Mouse (Mus musculus) heart, adult 9 months (tissue): ENCODE results near the gene Atp6ap1l.

Experiments
- DNase-seq, 2 experiments: peaks; one replicate each; pipeline ENCODE4 v3.0.0; 2022; ENCODE audit warnings: low spot score in 2 of 2

Gene Atp6ap1l

GRCm38 (mm10) chr13:90886568-90886983, 18.6 kb downstream of the Atp6ap1l start:
- DNase-seq = peak; percentile 15 to 49

DNA sequence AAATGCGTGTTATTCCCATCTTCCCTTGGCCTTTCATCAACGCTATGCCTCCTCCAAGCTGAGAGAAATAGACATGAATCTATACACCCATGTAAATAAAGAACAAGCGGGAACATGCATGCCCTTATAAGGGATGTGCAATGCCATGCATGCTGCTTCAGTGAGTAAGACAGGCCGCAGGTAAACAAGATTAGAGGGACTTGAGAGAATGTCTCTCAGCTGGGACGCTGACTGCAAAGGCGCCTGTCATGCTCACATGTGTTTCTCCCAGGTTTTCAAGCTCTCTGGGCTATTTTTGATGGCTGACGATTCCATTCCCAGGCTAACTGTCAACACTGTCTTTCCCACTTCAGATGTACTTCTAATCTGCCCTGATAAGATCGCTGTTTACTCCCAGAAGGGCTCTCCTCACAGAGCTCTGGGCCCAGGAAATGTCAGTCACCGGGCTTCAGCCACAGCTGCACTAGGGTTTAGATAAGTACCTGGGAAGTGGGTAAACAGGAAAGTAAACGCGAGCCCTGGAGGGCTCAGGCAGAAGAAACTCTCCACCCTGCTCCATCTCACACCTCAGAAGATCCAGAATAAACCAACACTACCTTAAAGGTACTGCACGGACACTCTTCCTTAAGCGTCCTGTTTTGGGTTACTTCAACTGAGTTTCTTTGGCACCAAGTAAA, 19.2 kb downstream of the Atp6ap1l start:
- DNase-seq = peak; percentile 45 to 71

DNA sequence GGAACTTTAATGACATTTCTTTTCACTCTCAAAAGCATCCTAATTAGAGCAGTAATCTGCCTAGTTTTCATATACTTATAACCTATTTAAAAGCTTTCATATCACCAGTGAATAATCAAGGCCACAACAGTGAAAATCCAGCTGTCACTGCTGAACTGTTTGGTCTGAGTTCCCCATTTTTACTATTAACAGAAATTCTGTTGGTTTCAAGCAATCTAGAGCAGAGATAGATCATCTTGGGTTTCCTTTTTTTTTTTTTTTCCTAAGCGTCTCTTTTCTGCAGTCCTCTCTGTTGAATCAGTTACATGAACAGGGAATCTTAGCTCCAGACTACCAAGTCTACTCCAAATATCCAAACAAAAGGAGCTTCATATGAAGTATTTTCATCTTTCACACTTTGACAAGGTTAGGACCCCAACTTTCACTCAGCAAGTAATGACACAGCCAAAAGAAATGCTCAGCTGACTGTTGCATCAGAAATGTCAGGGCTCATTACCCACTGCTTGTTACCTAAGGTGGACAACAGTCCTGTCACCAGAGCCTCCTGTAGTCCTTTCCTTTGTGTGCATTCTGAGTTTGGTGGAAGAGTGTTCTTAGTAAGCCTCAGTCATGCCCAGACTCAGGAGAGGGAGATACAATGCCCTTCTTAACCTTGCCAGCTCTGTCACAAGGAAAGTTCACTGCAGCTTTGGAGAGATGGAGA, 23.3 kb downstream of the Atp6ap1l start:
- no peak for DNase-seq

- no peak for DNase-seq
Measured at GRCm38 (mm10) chr13:90871579-90871978, 33.6 kb downstream of the Atp6ap1l start.

GRCm38 (mm10) chr13:90869157-90869556, 36.0 kb downstream of the Atp6ap1l start:
- DNase-seq = no peak

- DNase-seq = peak; percentile 34 to 45
Measured at GRCm38 (mm10) chr13:90862138-90862537, 43.0 kb downstream of the Atp6ap1l start.

DNA sequence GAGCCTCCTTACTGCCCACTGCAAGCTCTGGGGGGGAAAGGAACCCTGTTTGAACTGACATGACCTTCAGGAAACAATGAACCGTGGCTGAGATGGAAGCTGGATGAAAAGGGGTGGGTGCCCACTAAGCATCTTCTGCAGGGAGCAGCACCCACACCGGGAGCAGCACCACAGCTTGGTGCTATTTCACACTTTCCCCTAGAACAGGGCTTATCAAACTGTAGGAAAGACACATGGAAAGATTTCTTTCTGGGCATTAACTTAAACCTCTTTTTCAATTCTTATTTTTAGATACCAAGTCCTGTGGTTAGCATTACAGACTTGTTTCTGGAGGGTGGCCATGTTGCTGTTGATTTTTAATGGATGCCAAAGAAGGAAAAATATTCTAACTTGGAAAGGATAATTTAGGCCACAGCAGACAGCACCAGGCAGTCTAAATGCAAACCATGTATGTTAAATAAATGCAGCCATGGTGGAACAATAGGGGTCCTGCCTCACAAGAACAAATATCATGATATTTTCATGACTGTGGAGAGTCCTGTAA, 44.2 kb downstream of the Atp6ap1l start:
- no peak for DNase-seq

DNA sequence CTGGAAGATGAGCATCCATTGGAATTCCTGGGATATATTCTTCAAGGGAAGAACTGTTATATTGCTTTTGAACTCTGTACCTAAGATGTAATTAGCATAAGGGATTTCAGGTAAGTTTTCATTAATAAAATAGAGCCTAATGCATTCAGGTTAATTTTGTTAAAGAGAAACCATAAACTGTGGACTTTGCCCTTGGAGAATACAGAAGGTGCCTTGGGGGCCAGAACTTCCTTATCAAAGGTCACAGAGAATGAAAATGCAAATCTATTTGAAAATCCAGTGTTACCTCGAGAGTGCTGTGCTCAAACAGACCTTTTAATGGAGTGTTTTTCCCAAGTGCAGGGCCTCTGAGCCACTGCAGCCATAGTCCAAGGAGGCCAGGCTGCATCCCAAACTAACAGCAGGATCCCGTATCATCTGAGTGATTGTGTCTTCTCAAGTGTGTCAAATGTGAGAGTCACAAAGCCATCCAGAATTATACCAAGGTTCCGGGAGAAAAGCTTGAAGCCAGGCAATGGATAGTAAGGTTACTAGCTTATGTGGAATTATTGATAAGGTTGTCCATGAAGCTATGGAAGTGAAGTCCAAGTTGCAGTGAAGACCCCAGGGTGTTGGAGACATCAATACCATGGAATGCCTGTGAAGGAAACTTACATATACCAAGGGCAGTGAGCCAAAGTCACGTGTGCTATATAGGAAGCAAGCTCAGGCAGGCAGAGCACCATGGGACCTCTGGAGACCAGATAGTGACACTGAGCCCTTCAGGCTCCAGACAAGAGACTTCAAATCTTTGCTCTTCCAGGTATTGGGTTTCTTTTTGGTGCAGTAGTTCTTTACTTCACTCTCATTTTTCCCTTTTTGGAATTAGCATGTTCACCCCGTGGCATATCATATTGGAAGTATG, 52.2 kb downstream of the Atp6ap1l start:
- no peak for DNase-seq

DNA sequence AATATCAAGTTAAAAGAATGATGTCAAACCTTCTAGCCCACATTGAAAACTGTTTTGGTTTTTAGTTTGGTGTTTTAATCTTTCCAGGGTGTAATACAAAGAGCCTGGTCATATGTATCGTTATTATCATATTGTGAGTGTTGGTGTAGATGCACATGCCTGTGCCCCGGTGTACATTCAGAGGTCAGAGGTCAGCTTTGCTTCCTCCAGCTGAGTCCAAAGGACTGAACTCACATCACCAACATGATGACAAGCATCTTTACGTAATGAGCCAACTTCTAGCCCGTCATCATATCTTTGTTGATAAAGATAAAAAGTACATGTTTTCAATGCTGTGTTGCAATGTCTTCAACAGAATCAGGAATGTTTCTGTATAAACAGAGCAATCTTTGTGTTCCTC, 53.4 kb downstream of the Atp6ap1l start:
- DNase-seq = no peak

- DNase-seq = no peak
Measured at GRCm38 (mm10) chr13:90844191-90844590, 61.0 kb downstream of the Atp6ap1l start.

DNA sequence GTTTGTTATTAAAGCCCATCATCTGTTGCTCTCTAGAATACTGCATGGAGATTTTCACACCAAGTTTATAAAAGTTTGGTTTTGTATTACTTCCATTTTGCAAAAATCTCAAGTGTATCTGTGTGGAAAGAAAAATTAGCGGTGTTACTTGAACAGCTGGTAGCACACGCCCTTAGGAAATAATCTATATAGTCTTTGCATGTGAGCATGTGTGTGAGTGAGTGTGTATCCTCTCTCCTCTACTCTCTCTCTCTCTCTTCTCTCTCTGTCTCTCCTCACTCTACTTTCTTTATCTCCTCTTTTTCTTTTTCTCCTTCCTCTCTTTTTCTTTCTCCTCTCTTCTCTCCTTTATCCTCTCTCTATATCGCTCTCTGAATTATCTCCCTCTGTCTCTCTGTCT, 61.7 kb downstream of the Atp6ap1l start:
- no peak for DNase-seq

GRCm38 (mm10) chr13:90841213-90841553, 64.0 kb downstream of the Atp6ap1l start:
- DNase-seq = no peak

- DNase-seq = peak in 1 of 2 experiments; percentile 37
Measured at GRCm38 (mm10) chr13:90840530-90841212, 64.5 kb downstream of the Atp6ap1l start.

- no peak for DNase-seq
Measured at GRCm38 (mm10) chr13:90833641-90834207, 71.4 kb downstream of the Atp6ap1l start.
